Mouse (Mus musculus) frontal cortex, postnatal 10 days (tissue): Measurements from ENCODE around the gene Clip1.

Source experiments
- DNase-seq, 2 experiments: peaks; one replicate each; pipeline ENCODE4 v3.0.0; 2022; ENCODE audit warnings: low spot score in 2 of 2, mixed read lengths in 1 of 2

Clip1 gene

DNA sequence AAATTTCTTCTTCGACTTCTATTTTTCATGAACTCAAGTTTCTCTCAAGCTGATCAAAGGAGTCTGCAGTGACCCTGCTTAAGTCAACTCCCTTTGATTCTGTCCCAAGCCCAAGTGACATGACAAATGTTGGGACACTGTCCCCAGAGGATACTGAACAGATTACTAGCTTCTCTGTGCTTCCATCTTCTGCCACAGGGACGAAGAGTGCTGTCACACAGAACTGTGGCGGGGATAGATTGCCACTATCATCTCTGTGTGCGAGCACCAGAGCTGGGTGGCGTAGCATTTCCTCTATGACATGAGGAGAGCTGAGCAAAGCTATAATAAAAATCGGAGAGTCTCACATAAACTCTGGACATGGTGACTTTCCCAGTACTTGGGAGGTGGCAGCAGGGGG, 82.2 kb downstream of the Clip1 start:
- no peak for DNase-seq

- DNase-seq = no peak
Observed at GRCm38 (mm10) chr5:123599319-123599718, 85.1 kb downstream of the Clip1 start.

- no peak for DNase-seq
Observed at GRCm38 (mm10) chr5:123593622-123594280, 90.7 kb downstream of the Clip1 start.

GRCm38 (mm10) chr5:123580043-123580442, 104.4 kb downstream of the Clip1 start:
- DNase-seq = no peak

- DNase-seq = no peak
Observed at GRCm38 (mm10) chr5:123576696-123577095, 107.7 kb downstream of the Clip1 start.

GRCm38 (mm10) chr5:123573362-123573761, 111.1 kb downstream of the Clip1 start:
- DNase-seq = no peak

DNA sequence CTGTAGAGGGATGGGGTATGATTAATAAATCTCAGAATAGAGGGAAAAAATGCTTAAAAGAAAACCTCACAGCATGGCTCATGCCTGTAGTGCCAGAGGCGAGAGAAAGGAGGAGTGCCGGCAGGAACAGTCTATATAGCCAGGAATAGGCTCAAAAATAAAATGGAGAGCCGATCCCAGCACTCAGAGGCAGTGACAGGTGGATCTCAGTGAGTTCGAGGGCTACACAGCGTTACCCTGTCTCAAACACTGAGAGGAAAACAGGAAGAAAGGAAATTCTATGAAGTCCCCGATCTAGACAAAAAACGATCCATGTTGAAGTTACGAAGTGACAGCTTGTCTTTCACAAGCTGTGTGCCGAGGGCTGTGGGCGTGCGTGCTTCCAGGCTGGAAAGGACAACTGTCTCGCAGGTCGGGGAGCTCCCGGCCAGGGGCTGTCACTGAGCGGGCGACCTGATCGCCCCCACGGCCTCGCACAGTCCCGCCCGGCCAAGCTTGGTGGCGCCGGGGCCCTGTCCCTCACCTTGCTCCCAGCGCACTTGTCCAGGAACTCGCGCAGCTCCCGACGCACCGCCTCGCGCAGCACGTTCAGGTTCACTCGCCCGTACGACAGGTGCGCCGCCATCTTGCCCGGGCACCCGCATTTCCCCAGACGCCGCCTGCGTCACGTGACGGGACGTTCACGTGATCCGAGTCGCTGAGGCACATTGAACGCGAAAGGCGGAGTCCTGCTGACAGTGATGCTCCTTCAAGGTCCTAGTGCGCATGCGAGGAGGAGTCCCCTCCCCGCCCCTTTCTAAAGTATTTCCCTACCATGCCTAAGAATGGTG, 111.8 kb downstream of the Clip1 start, which contains the start of gene Vps33a:
Gene Vps33a (minus strand): TSS at position 682 of the 830 bp plus-strand sequence.
- DNase-seq = peak; percentile 95 to 97

GRCm38 (mm10) chr5:123561128-123561527, 123.3 kb downstream of the Clip1 start:
- DNase-seq = peak in 1 of 2 experiments; percentile 6

GRCm38 (mm10) chr5:123559588-123559987, 124.8 kb downstream of the Clip1 start:
- peak in 1 of 2 experiments; percentile 2 for DNase-seq

DNA sequence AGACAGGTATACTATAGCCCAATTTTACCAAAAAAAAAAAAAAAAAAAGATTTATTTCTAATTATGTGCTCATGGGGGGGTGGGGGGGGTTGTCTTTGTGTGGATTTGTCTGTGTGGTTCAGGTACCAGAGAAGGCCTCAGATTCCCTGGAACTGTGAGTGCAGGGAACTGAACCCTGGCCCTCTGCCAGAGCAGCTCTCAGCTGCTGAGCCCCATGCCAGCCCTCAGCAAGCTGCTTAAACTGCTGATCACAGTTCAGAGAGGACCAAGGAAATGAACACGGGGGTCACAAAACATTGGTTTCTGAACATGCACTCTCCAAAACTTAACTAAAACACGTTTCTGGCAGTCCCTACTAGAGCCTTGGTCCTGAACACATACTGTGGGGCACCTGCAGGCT, 128.0 kb downstream of the Clip1 start:
- peak; percentile 36 to 47 for DNase-seq

DNA sequence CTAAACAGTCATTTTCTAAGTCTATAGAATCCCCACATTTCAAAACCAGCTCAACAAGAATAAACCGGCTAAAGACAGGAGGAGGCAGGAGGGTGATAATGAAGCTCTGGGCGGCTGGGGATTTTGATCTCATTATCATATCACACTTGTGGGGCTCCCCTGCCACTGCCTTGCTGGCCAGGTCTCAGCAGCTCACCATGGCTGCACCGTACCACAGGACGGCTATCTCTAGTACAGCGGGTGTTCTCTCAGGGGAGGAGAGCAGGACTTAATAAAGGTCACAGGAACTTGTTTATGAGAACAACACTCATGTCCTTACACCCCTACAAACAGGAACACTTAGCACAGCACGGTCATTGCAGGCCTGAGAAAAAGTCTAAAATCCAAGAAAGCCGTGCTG, 128.7 kb downstream of the Clip1 start:
- no peak for DNase-seq

DNA sequence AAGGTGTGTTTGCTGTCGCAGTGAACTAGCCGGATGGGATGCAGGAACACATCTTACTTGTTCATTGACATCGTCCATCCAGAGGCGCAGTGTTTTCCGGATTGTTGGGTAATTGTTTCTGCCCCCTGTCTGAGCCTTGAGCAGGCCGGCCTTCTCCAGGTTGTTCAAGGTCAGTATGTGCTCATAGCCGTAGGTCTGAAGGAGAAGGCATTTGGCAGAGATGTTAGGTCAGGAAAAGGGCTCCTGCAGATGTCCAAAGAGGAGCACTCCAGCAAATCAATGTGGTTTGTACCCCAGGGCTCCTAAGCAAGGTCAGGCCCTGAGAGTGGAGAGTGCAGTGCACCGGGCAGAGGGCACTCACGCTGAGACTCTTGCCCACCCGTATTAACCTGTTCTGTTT, 150.6 kb downstream of the Clip1 start:
- DNase-seq = peak in 1 of 2 experiments; percentile 1

- peak; percentile 1 to 4 for DNase-seq
Observed at GRCm38 (mm10) chr5:123530056-123530455, 154.4 kb downstream of the Clip1 start.

DNA sequence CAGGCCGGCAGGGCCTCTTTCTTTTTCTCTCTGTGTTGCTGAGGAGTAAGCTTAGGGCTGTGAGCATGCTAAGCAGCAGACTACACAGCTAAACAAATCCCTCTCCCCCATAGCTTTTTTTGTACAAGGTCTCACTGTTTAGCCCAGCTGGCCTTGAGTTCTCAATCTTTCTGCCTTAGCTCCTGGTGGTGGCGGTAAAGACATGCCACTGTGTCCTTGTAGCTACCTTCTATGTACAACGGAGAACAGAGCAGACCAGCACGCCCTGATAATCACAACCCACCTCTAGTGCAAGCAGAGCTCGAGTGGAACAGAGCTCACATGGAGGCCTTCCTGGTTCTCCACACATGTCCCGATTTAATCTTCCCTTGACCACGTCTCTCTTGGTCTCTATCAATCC, 155.8 kb downstream of the Clip1 start:
- DNase-seq = peak; percentile 3 to 4
